Comparison of ENCODE assay signal across 29 mouse cellular contexts in genomic region chr12:29981722-29982293, GRCm38 (mm10). TPM values are rescaled to one million over a fixed set of nuclear protein-coding genes. Genes with fewer than 3 reads are reported as not detected.
DNase-seq lines count a peak whose midpoint lies in the region; ATAC-seq lines count a peak whose summit lies in the region.
"Had no signal": no experiment of that assay in that cellular context is flagged by ENCODE, and none has a peak within 500 bp of the region (broad histone marks: within the 10 kb centered on the region; RNA-seq: fewer than 3 reads in every experiment).

No protein-coding gene starts in this region.

- H3K4me3 ChIP-seq in heart, embryonic 10.5 days = no peak overlapping the region
- no peak overlapping the region for H3K4me3 ChIP-seq in heart, embryonic 13.5 days
- no peak overlapping the region for H3K4me3 ChIP-seq in heart, embryonic 16.5 days (ENCODE audit: low read length)
- H3K4me3 ChIP-seq: embryonic facial prominence, embryonic 10.5 days; embryonic facial prominence, embryonic 13.5 days; erythroblast, embryonic 14.5 days; forebrain, embryonic 12.5 days; forebrain, embryonic 15.5 days had no signal

- no peaks in the 10 kb centered on the region for H3K9me3 ChIP-seq in heart, embryonic 10.5 days
- H3K9me3 ChIP-seq in heart, embryonic 13.5 days = no peaks in the 10 kb centered on the region
- no peaks in the 10 kb centered on the region; the same call in 1 of the 2 replicates for H3K9me3 ChIP-seq in heart, embryonic 16.5 days (replicated peaks; ENCODE audit: control insufficient read depth, low read length)
- H3K9me3 ChIP-seq: embryonic facial prominence, embryonic 10.5 days; embryonic facial prominence, embryonic 13.5 days; forebrain, embryonic 12.5 days; forebrain, embryonic 15.5 days had no signal

- 58% methylated on average over 7 of the region's 7 CpGs for WGBS in heart, embryonic 10.5 days
- WGBS in heart, embryonic 13.5 days = 44% methylated on average over 7 of the region's 7 CpGs
- WGBS in heart, embryonic 16.5 days = 55% methylated on average over 7 of the region's 7 CpGs

- no peak overlapping the region for H3K27ac ChIP-seq in heart, embryonic 10.5 days
- H3K27ac ChIP-seq in heart, embryonic 13.5 days (replicated peaks) = no peak overlapping the region
- no peak overlapping the region for H3K27ac ChIP-seq in heart, embryonic 16.5 days (ENCODE audit: low read length)
- H3K27ac ChIP-seq: embryonic facial prominence, embryonic 10.5 days; embryonic facial prominence, embryonic 13.5 days; forebrain, embryonic 12.5 days; forebrain, embryonic 15.5 days; hindbrain, embryonic 14.5 days; hindbrain, postnatal 0 days had no signal

- H3K9ac ChIP-seq in heart, embryonic 13.5 days = no peak overlapping the region
- no peak overlapping the region for H3K9ac ChIP-seq in heart, embryonic 16.5 days (ENCODE audit: low read length)
- H3K9ac ChIP-seq: embryonic facial prominence, embryonic 13.5 days; forebrain, embryonic 12.5 days; forebrain, embryonic 15.5 days; hindbrain, embryonic 14.5 days had no signal

- peak; percentile 47 for ATAC-seq in heart, embryonic 13.5 days (ENCODE audit: extremely low read depth, insufficient number of reproducible peaks, low FRiP score, low TSS enrichment)
- peak; percentile 82 for ATAC-seq in heart, embryonic 16.5 days (replicated peaks; ENCODE audit: extremely low read depth, insufficient read depth, low FRiP score)
- no peak for ATAC-seq in CD4-positive, CD25-positive, alpha-beta regulatory T cell, adult 4 months
- ATAC-seq: forebrain, embryonic 15.5 days; hindbrain, postnatal 0 days; inflammation-experienced regulatory T-cells, adult 6 months; intestine, embryonic 16.5 days had no signal

- peak; percentile 86 for DNase-seq in heart, embryonic 10.5 days (ENCODE audit: low spot score)
- no peak for DNase-seq in heart, postnatal 25 days (ENCODE audit: low spot score)
- DNase-seq in heart, postnatal 36 days = no peak
- DNase-seq in embryo, embryonic 10.5 days (ENCODE audit: low spot score) = no peak
- DNase-seq: adrenal gland, adult 2 months; adrenal gland, postnatal 14 days; B cell, adult 2 months; cerebellum, adult 11 months; cerebellum, adult 2 months; cerebellum, adult 9-11 months; cerebellum, postnatal 25 days; embryo, embryonic 11 days; gastrocnemius, postnatal 25 days; kidney, adult 18-20 months; kidney, adult 9 months had no signal

- H3K27me3 ChIP-seq in heart, embryonic 10.5 days (ENCODE audit: insufficient read depth, poor library complexity, severe bottlenecking) = no peaks in the 10 kb centered on the region
- peaks cover 8% of the 10 kb centered on the region; the same call in 1 of the 2 replicates for H3K27me3 ChIP-seq in heart, embryonic 13.5 days (replicated peaks)
- H3K27me3 ChIP-seq in heart, embryonic 16.5 days (ENCODE audit: control insufficient read depth, insufficient read depth, low read length) = no peaks in the 10 kb centered on the region
- H3K27me3 ChIP-seq: embryonic facial prominence, embryonic 13.5 days; forebrain, embryonic 12.5 days; forebrain, embryonic 15.5 days had no signal

- no peak overlapping the region for H3K4me2 ChIP-seq in heart, embryonic 13.5 days
- H3K4me2 ChIP-seq in heart, embryonic 16.5 days (ENCODE audit: low read depth, low read length) = no peak overlapping the region
- H3K4me2 ChIP-seq: embryonic facial prominence, embryonic 13.5 days; forebrain, embryonic 12.5 days; forebrain, embryonic 15.5 days; hindbrain, embryonic 14.5 days had no signal

- H3K36me3 ChIP-seq in heart, embryonic 10.5 days = peaks cover 86% of the 10 kb centered on the region
- H3K36me3 ChIP-seq in heart, embryonic 13.5 days = peaks cover 87% of the 10 kb centered on the region
- peaks cover 41% of the 10 kb centered on the region for H3K36me3 ChIP-seq in heart, embryonic 16.5 days (ENCODE audit: control insufficient read depth, insufficient read depth)

- H3K4me1 ChIP-seq in heart, embryonic 10.5 days = peaks cover 25% of the 10 kb centered on the region
- peaks cover 18% of the 10 kb centered on the region for H3K4me1 ChIP-seq in heart, embryonic 13.5 days
- peaks cover 5% of the 10 kb centered on the region for H3K4me1 ChIP-seq in heart, embryonic 16.5 days (ENCODE audit: control insufficient read depth, insufficient read depth, low read length)
- H3K4me1 ChIP-seq: embryonic facial prominence, embryonic 13.5 days; forebrain, embryonic 12.5 days; forebrain, embryonic 15.5 days had no signal

- intact Hi-C loops in heart, postnatal 25 days (cut with DNase I) = loop anchor here (2.0 kb wide), 1 partner anchor 21 kb away; no protein-coding TSS in a partner anchor
- intact Hi-C loops in heart, postnatal 36 days (cut with DNase I) = no loop called here

RNA-seq across cellular contexts. Expression of gene Pxdn, which starts 44.4 kb away (rescaled TPM):
- polyA plus RNA-seq in heart, embryonic 10.5 days (2016; fragmentation: Nextera tagmentation; extraction: Ambion mirVana) = 92.0 and 109 TPM in 2 replicates
- 10 to 100 TPM; 62.2 to 65.1 TPM for total RNA-seq in heart, postnatal 25 days (2021)
- 72.3 and 77.0 TPM in 2 replicates for polyA plus RNA-seq in heart, embryonic 13.5 days (2015; fragmentation: Nextera tagmentation; extraction: Ambion mirVana)
- 10 to 100 TPM; 51.7 to 54.5 TPM for total RNA-seq in heart, postnatal 36 days (2021)
- 58.0 and 71.5 TPM in 2 replicates for polyA plus RNA-seq in heart, embryonic 16.5 days (2015; fragmentation: Nextera tagmentation; extraction: Ambion mirVana)
- polyA plus RNA-seq in CD4-positive, CD25-positive, alpha-beta regulatory T cell, adult 4 months (2017; shearing (Covaris generic)) = not detected
- total RNA-seq: common myeloid progenitor, adult 5-6 weeks; MEL had no signal
- polyA plus RNA-seq: erythroblast, embryonic 14.5 days; inflammation-experienced regulatory T-cells, adult 6 months had no signal

Comparison
In these comparisons a context has a peak if more than half of its experiments do, and no peak if none do; other contexts are left out.
1. RNA of gene Pxdn, which starts 44.4 kb away (polyA plus RNA-seq): 92.0 to 109 TPM in heart, embryonic 10.5 days, 72.3 to 77.0 TPM in heart, embryonic 13.5 days and 58.0 to 71.5 TPM in heart, embryonic 16.5 days; not detected in CD4-positive, CD25-positive, alpha-beta regulatory T cell, adult 4 months; every median in the first group is over 10 times any median in the second.